Mouse (Mus musculus): ENCODE results near the gene Abcc1. TPM values are rescaled to one million over a fixed set of nuclear protein-coding genes. Genes with fewer than 3 reads are reported as not detected.

Abcc1 gene
- polyA plus RNA-seq, 1 experiment from 2014 or later: 9.4 TPM

GRCm38 (mm10) chr16:14352234-14352633 is 9.1 kb upstream of the Abcc1 start:
- WGBS: 88% methylated on average over 3 of the region's 3 CpGs

GRCm38 (mm10) chr16:14352663-14353062 is 8.7 kb upstream of the Abcc1 start:
- no peaks in the 10 kb centered on the region for H3K27me3 ChIP-seq (ENCODE audit: control insufficient read depth, insufficient read depth, low read length)
- no peak overlapping the region for H3K4me3 ChIP-seq (ENCODE audit: low read depth, low read length)
- H3K27ac ChIP-seq (replicated peaks; ENCODE audit: low read depth, low read length): no peak overlapping the region
- H3K9ac ChIP-seq (ENCODE audit: low read length): no peak overlapping the region
- H3K9me3 ChIP-seq (ENCODE audit: control insufficient read depth, low read length): no peaks in the 10 kb centered on the region
- ATAC-seq (ENCODE audit: insufficient number of reproducible peaks, low FRiP score, low TSS enrichment, low read depth) (no peak), DNase-seq (ENCODE audit: low spot score) (no peak)
- H3K4me1 ChIP-seq (ENCODE audit: control insufficient read depth, insufficient read depth, low read length): no peaks in the 10 kb centered on the region
- 68% methylated on average over 5 of the region's 5 CpGs for WGBS
- H3K4me2 ChIP-seq (ENCODE audit: low read depth, severe bottlenecking): no peak overlapping the region
- no peaks in the 10 kb centered on the region for H3K36me3 ChIP-seq (ENCODE audit: control insufficient read depth, insufficient read depth, low read length)

More at GRCm38 (mm10) chr16:14352234-14352633, 9.1 kb upstream of the Abcc1 start:
- Histone ChIP-seq H3K36me3 (ENCODE audit: control insufficient read depth, insufficient read depth, low read length) (no peaks in the 10 kb centered on the region), H3K4me3 (ENCODE audit: low read depth, low read length) (no peak overlapping the region), H3K4me2 (ENCODE audit: low read depth, severe bottlenecking) (no peak overlapping the region), H3K27ac (replicated peaks; ENCODE audit: low read depth, low read length) (no peak overlapping the region), H3K9ac (ENCODE audit: low read length) (no peak overlapping the region), H3K4me1 (ENCODE audit: control insufficient read depth, insufficient read depth, low read length) (no peaks in the 10 kb centered on the region), H3K9me3 (ENCODE audit: control insufficient read depth, low read length) (no peaks in the 10 kb centered on the region), H3K27me3 (ENCODE audit: control insufficient read depth, insufficient read depth, low read length) (no peaks in the 10 kb centered on the region)
- DNase-seq (ENCODE audit: low spot score): no peak
- ATAC-seq (ENCODE audit: insufficient number of reproducible peaks, low FRiP score, low TSS enrichment, low read depth): no peak

GRCm38 (mm10) chr16:14357859-14358258 is 3.5 kb upstream of the Abcc1 start:
- no peak for ATAC-seq (ENCODE audit: insufficient number of reproducible peaks, low FRiP score, low TSS enrichment, low read depth)
- Histone ChIP-seq H3K4me1 (ENCODE audit: control insufficient read depth, insufficient read depth, low read length) (no peaks in the 10 kb centered on the region), H3K4me3 (ENCODE audit: low read depth, low read length) (no peak overlapping the region), H3K36me3 (ENCODE audit: control insufficient read depth, insufficient read depth, low read length) (no peaks in the 10 kb centered on the region), H3K27ac (replicated peaks; ENCODE audit: low read depth, low read length) (no peak overlapping the region), H3K4me2 (ENCODE audit: low read depth, severe bottlenecking) (no peak overlapping the region), H3K27me3 (ENCODE audit: control insufficient read depth, insufficient read depth, low read length) (no peaks in the 10 kb centered on the region), H3K9me3 (ENCODE audit: control insufficient read depth, low read length) (no peaks in the 10 kb centered on the region), H3K9ac (ENCODE audit: low read length) (no peak overlapping the region)
- WGBS: 77% methylated on average over 2 of the region's 2 CpGs
- DNase-seq (ENCODE audit: low spot score): no peak

GRCm38 (mm10) chr16:14358531-14358930 is 2.8 kb upstream of the Abcc1 start:
- Histone ChIP-seq H3K27me3 (ENCODE audit: control insufficient read depth, insufficient read depth, low read length) (no peaks in the 10 kb centered on the region), H3K36me3 (ENCODE audit: control insufficient read depth, insufficient read depth, low read length) (no peaks in the 10 kb centered on the region), H3K9ac (ENCODE audit: low read length) (no peak overlapping the region), H3K27ac (replicated peaks; ENCODE audit: low read depth, low read length) (no peak overlapping the region), H3K4me2 (ENCODE audit: low read depth, severe bottlenecking) (no peak overlapping the region), H3K9me3 (ENCODE audit: control insufficient read depth, low read length) (no peaks in the 10 kb centered on the region), H3K4me1 (ENCODE audit: control insufficient read depth, insufficient read depth, low read length) (no peaks in the 10 kb centered on the region), H3K4me3 (ENCODE audit: low read depth, low read length) (no peak overlapping the region)
- DNase-seq (ENCODE audit: low spot score) (no peak), ATAC-seq (ENCODE audit: insufficient number of reproducible peaks, low FRiP score, low TSS enrichment, low read depth) (no peak)
- WGBS: 79% methylated on average over 1 of the region's 1 CpGs

- H3K9me3 ChIP-seq (ENCODE audit: control insufficient read depth, low read length): no peaks in the 10 kb centered on the region
- ATAC-seq (ENCODE audit: insufficient number of reproducible peaks, low FRiP score, low TSS enrichment, low read depth) (peak; percentile 64), DNase-seq (ENCODE audit: low spot score) (no peak)
- WGBS: 2% methylated on average over 7 of the region's 7 CpGs
- no peaks in the 10 kb centered on the region for H3K36me3 ChIP-seq (ENCODE audit: control insufficient read depth, insufficient read depth, low read length)
- H3K9ac ChIP-seq (ENCODE audit: low read length): peak overlapping the region; percentile 76
- H3K4me2 ChIP-seq (ENCODE audit: low read depth, severe bottlenecking): peak overlapping the region; percentile 53
- H3K27me3 ChIP-seq (ENCODE audit: control insufficient read depth, insufficient read depth, low read length): no peaks in the 10 kb centered on the region
- H3K4me3 ChIP-seq (ENCODE audit: low read depth, low read length): peak overlapping the region; percentile 73
- H3K27ac ChIP-seq (replicated peaks; ENCODE audit: low read depth, low read length): no peak overlapping the region
- no peaks in the 10 kb centered on the region for H3K4me1 ChIP-seq (ENCODE audit: control insufficient read depth, insufficient read depth, low read length)
Measured at GRCm38 (mm10) chr16:14360931-14361330, 427 bp upstream of the Abcc1 start.

DNA sequence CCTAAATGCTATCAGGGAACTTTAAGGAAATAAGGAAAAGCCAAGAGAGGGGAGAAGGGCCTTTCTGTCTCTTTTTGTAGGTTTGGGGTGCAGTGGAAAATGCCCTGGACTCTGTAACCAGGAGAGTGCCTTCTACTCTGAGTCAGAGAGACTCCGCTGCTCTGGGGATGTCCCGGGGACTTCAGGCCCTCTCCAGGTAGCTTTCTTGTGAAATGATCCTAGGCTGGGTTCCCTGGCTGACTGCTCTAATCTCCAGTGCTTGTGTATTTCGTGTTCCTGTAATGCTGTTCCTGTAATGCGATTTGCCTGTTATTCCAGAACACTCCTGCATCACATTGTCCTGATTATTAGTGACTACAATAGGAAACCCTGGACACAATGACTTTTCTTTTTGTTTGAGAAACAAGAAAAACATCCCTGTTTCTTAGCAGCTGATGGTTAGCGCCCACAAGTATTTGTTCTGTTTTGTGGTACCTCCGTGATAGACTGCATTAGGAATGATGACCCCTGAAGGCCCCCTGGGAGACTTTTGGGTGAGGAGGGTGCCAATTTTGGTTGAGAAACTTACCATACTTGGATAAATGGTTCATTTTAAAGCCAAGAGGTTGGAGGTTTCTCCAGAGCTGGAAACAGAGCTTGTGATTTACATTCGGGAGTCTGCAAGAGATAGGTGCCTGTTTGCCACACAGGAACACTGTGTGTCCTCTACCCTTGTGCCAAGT is 902 bp downstream of the Abcc1 start:
- Histone ChIP-seq H3K27me3 (ENCODE audit: control insufficient read depth, insufficient read depth, low read length) (no peaks in the 10 kb centered on the region), H3K4me1 (ENCODE audit: control insufficient read depth, insufficient read depth, low read length) (no peaks in the 10 kb centered on the region), H3K9ac (ENCODE audit: low read length) (peak overlapping the region; percentile 76), H3K4me3 (ENCODE audit: low read depth, low read length) (peak overlapping the region; percentile 73), H3K36me3 (ENCODE audit: control insufficient read depth, insufficient read depth, low read length) (no peaks in the 10 kb centered on the region), H3K9me3 (ENCODE audit: control insufficient read depth, low read length) (no peaks in the 10 kb centered on the region), H3K27ac (replicated peaks; ENCODE audit: low read depth, low read length) (no peak overlapping the region), H3K4me2 (ENCODE audit: low read depth, severe bottlenecking) (peak overlapping the region; percentile 53)
- ATAC-seq (ENCODE audit: insufficient number of reproducible peaks, low FRiP score, low TSS enrichment, low read depth) (no peak), DNase-seq (ENCODE audit: low spot score) (peak; percentile 32)
- 37% methylated on average over 7 of the region's 7 CpGs for WGBS

GRCm38 (mm10) chr16:14363496-14363895 is 2.1 kb downstream of the Abcc1 start:
- no peak overlapping the region for H3K4me2 ChIP-seq (ENCODE audit: low read depth, severe bottlenecking)
- no peak overlapping the region for H3K27ac ChIP-seq (replicated peaks; ENCODE audit: low read depth, low read length)
- no peaks in the 10 kb centered on the region for H3K9me3 ChIP-seq (ENCODE audit: control insufficient read depth, low read length)
- DNase-seq (ENCODE audit: low spot score) (no peak), ATAC-seq (ENCODE audit: insufficient number of reproducible peaks, low FRiP score, low TSS enrichment, low read depth) (no peak)
- no peaks in the 10 kb centered on the region for H3K27me3 ChIP-seq (ENCODE audit: control insufficient read depth, insufficient read depth, low read length)
- 88% methylated on average over 3 of the region's 3 CpGs for WGBS
- H3K9ac ChIP-seq (ENCODE audit: low read length): no peak overlapping the region
- H3K4me3 ChIP-seq (ENCODE audit: low read depth, low read length): no peak overlapping the region
- H3K36me3 ChIP-seq (ENCODE audit: control insufficient read depth, insufficient read depth, low read length): no peaks in the 10 kb centered on the region
- no peaks in the 10 kb centered on the region for H3K4me1 ChIP-seq (ENCODE audit: control insufficient read depth, insufficient read depth, low read length)

DNA sequence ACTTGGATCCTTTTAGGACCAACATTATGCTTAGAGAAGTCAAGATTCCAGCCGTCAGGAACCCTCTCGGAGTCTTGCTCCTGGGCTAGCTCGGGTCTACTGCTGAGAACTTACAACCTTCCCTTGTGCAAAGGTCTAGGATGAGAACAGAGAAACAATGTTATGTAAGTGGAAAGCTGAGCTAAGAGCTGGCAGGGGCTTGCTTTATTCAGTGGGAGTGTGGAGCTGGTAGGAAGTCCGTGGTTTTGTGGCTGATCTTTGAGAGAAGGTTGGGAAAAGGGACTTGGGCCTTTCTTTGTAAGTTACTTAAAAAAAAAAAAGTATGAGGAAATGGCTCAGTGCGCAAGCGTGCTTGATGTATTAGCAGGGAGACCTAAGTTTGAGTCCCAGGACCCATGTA is 2.7 kb downstream of the Abcc1 start:
- 92% methylated on average over 6 of the region's 6 CpGs for WGBS
- no peak overlapping the region for H3K4me3 ChIP-seq (ENCODE audit: low read depth, low read length)
- no peak overlapping the region for H3K4me2 ChIP-seq (ENCODE audit: low read depth, severe bottlenecking)
- H3K4me1 ChIP-seq (ENCODE audit: control insufficient read depth, insufficient read depth, low read length): no peaks in the 10 kb centered on the region
- no peak overlapping the region for H3K9ac ChIP-seq (ENCODE audit: low read length)
- H3K27me3 ChIP-seq (ENCODE audit: control insufficient read depth, insufficient read depth, low read length): no peaks in the 10 kb centered on the region
- no peaks in the 10 kb centered on the region for H3K36me3 ChIP-seq (ENCODE audit: control insufficient read depth, insufficient read depth, low read length)
- no peak for DNase-seq (ENCODE audit: low spot score)
- ATAC-seq (ENCODE audit: insufficient number of reproducible peaks, low FRiP score, low TSS enrichment, low read depth): no peak
- H3K27ac ChIP-seq (replicated peaks; ENCODE audit: low read depth, low read length): no peak overlapping the region
- no peaks in the 10 kb centered on the region for H3K9me3 ChIP-seq (ENCODE audit: control insufficient read depth, low read length)

DNA sequence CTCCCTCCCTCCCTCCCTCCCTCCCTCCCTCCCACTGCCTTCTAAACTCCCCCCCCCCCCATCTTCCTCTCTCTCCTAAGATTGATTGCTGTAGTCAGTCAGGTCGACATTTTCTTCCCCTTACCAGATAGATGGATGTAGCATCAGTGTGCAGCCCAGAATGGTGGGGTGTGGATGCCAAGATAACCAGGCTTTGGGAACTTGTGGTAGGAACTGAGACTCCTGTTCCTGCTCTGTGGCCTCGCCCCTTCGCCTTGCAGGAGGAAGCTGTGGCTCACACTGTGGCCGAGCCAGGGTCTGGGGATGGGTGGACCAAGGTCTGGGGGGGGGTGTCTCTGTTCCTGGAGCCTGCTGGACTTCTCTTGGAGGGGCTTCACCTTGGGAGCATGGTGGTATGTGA is 4.1 kb downstream of the Abcc1 start:
- 80% methylated on average over 4 of the region's 4 CpGs for WGBS
- H3K9ac ChIP-seq (ENCODE audit: low read length): no peak overlapping the region
- no peaks in the 10 kb centered on the region for H3K4me1 ChIP-seq (ENCODE audit: control insufficient read depth, insufficient read depth, low read length)
- no peak overlapping the region for H3K27ac ChIP-seq (replicated peaks; ENCODE audit: low read depth, low read length)
- no peaks in the 10 kb centered on the region for H3K9me3 ChIP-seq (ENCODE audit: control insufficient read depth, low read length)
- no peaks in the 10 kb centered on the region for H3K27me3 ChIP-seq (ENCODE audit: control insufficient read depth, insufficient read depth, low read length)
- ATAC-seq (ENCODE audit: insufficient number of reproducible peaks, low FRiP score, low TSS enrichment, low read depth) (no peak), DNase-seq (ENCODE audit: low spot score) (no peak)
- H3K36me3 ChIP-seq (ENCODE audit: control insufficient read depth, insufficient read depth, low read length): no peaks in the 10 kb centered on the region
- H3K4me2 ChIP-seq (ENCODE audit: low read depth, severe bottlenecking): no peak overlapping the region
- no peak overlapping the region for H3K4me3 ChIP-seq (ENCODE audit: low read depth, low read length)
